In the genomic region with DNA sequence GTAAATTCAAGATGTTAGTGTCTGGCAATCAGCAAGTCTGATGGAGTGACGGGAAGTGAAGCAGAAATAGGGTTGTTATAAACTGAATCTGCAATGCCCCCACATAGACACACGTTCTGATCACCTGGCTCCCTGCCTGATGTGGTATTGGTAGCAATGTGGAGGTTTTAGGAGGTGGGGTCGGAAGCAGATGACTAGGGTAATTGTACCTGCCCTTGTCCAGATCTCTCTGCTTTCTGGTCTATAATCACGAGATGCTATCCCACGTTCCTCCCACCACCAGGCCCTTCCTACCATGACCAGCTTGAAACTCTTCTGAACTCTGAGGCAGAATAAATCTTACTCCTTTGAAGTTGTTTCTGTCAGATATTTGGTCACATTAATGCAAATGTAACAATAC, we compare ENCODE assay signal across 11 mouse cellular contexts. TPM values are rescaled to one million over a fixed set of nuclear protein-coding genes. Genes with fewer than 3 reads are reported as not detected.
DNase-seq lines count a peak whose midpoint lies in the region; ATAC-seq and TF ChIP-seq lines count a peak whose summit lies in the region.
"Had no signal": no experiment of that assay in that cellular context is flagged by ENCODE, and none has a peak within 500 bp of the region (broad histone marks: within the 10 kb centered on the region; RNA-seq: fewer than 3 reads in every experiment).

No protein-coding gene starts in this region.

- WGBS in kidney, embryonic 15.5 days, result 50% methylated on average over 5 of the region's 5 CpGs
- 71% methylated on average over 5 of the region's 5 CpGs for WGBS in embryonic facial prominence, embryonic 10.5 days
- WGBS in limb, embryonic 15.5 days, result 59% methylated on average over 5 of the region's 5 CpGs

- in situ Hi-C loops in ES-E14 (cut with MboI; ENCODE audit: low sequenced_read_pairs in 2 of 2, unreplicated experiment in 2 of 2), result no loop called here

- no peaks in the 10 kb centered on the region for H3K27me3 ChIP-seq in kidney, embryonic 15.5 days
- H3K27me3 ChIP-seq in embryonic facial prominence, embryonic 10.5 days (replicated peaks; ENCODE audit: low read depth, poor library complexity, severe bottlenecking), result no peaks in the 10 kb centered on the region
- no peaks in the 10 kb centered on the region for H3K27me3 ChIP-seq in limb, embryonic 15.5 days

- H3K27ac ChIP-seq in kidney, embryonic 15.5 days, result peak overlapping the region; percentile 83
- peak overlapping the region; percentile 99 for H3K27ac ChIP-seq in ES-E14 (ENCODE audit: insufficient read depth, low read depth, low read length, poor library complexity, severe bottlenecking)
- peak overlapping the region; percentile 81 for H3K27ac ChIP-seq in embryonic facial prominence, embryonic 10.5 days (replicated peaks)
- peak overlapping the region; percentile 29; the same call in 1 of the 2 replicates for H3K27ac ChIP-seq in limb, embryonic 15.5 days

- 0 out of 2 replicates have a peak, but pooled peaks have one; percentile 37 for ATAC-seq in kidney, embryonic 15.5 days (replicated peaks; ENCODE audit: low FRiP score)
- no peak for ATAC-seq in limb, embryonic 15.5 days (ENCODE audit: insufficient number of reproducible peaks, low FRiP score, low TSS enrichment, low read depth)
- no peak for ATAC-seq in frontal cortex, adult (ENCODE audit: low TSS enrichment)
- ATAC-seq: forebrain, embryonic 16.5 days had no signal

- no peaks in the 10 kb centered on the region for H3K9me3 ChIP-seq in kidney, embryonic 15.5 days (replicated peaks)
- no peaks in the 10 kb centered on the region for H3K9me3 ChIP-seq in ES-E14 (ENCODE audit: control insufficient read depth, insufficient read depth, low read depth, low read length)
- no peaks in the 10 kb centered on the region for H3K9me3 ChIP-seq in embryonic facial prominence, embryonic 10.5 days
- H3K9me3 ChIP-seq in limb, embryonic 15.5 days, result no peaks in the 10 kb centered on the region

- intact Hi-C loops in gastrocnemius, postnatal 36 days (cut with DNase I), result no loop called here

- H3K4me2 ChIP-seq in kidney, embryonic 15.5 days, result no peak overlapping the region
- H3K4me2 ChIP-seq in limb, embryonic 15.5 days, result no peak overlapping the region

- no peak overlapping the region for H3K9ac ChIP-seq in kidney, embryonic 15.5 days
- peak overlapping the region; percentile 75 for H3K9ac ChIP-seq in ES-E14 (ENCODE audit: insufficient read depth, low read depth, low read length, poor library complexity, severe bottlenecking)
- no peak overlapping the region for H3K9ac ChIP-seq in limb, embryonic 15.5 days

- no peak overlapping the region for H3K4me3 ChIP-seq in kidney, embryonic 15.5 days (replicated peaks)
- peak overlapping the region in 1 of 2 experiments; percentile 63; a peak in 3 of 4 replicates for H3K4me3 ChIP-seq in ES-E14 (ENCODE audit: insufficient read depth in 1 of 2, low read depth in 1 of 2, low read length in 2 of 2, poor library complexity in 1 of 2, severe bottlenecking in 1 of 2)
- no peak overlapping the region for H3K4me3 ChIP-seq in embryonic facial prominence, embryonic 10.5 days
- H3K4me3 ChIP-seq in limb, embryonic 15.5 days, result no peak overlapping the region

- peaks cover 22% of the 10 kb centered on the region for H3K4me1 ChIP-seq in kidney, embryonic 15.5 days
- H3K4me1 ChIP-seq in ES-E14 (ENCODE audit: control insufficient read depth in 2 of 2, insufficient read depth in 2 of 2, low read length in 2 of 2, poor library complexity in 1 of 2), result peaks cover 12 to 24% of the 10 kb centered on the region in 2 experiments
- peaks cover 25% of the 10 kb centered on the region for H3K4me1 ChIP-seq in embryonic facial prominence, embryonic 10.5 days
- peaks cover 19% of the 10 kb centered on the region for H3K4me1 ChIP-seq in limb, embryonic 15.5 days

- no peak for DNase-seq in kidney, adult 11 months
- DNase-seq in ES-E14 (ENCODE audit: low read depth, low spot score), result no peak
- DNase-seq in embryonic facial prominence, embryonic 10.5 days (ENCODE audit: low spot score), result no peak
- DNase-seq in ovary, postnatal 14 days (ENCODE audit: low spot score), result no peak
- DNase-seq in gastrocnemius, postnatal 36 days, result no peak
- DNase-seq: thymus, postnatal 4 days had no signal

- no peaks in the 10 kb centered on the region for H3K36me3 ChIP-seq in kidney, embryonic 15.5 days
- H3K36me3 ChIP-seq in ES-E14 (ENCODE audit: control insufficient read depth, insufficient read depth, low read length, poor library complexity, severe bottlenecking), result no peaks in the 10 kb centered on the region
- no peaks in the 10 kb centered on the region for H3K36me3 ChIP-seq in embryonic facial prominence, embryonic 10.5 days (replicated peaks)
- no peaks in the 10 kb centered on the region for H3K36me3 ChIP-seq in limb, embryonic 15.5 days

TF ChIP-seq in ES-E14, 5 proteins besides CTCF, POLR2A, EP300 and RAD21:
- no peak for TF ChIP-seq ZNF384 (IDR thresholded peaks at IDR 0.05; ENCODE audit: low read depth, low read length)
- TF ChIP-seq MAFK (IDR thresholded peaks at IDR 0.05; ENCODE audit: insufficient read depth, low read depth, low read length), result no peak
- no peak for TF ChIP-seq ZC3H11A (IDR thresholded peaks at IDR 0.05; ENCODE audit: borderline replicate concordance, low read depth, low read length)
- no peak for TF ChIP-seq CHD2 (IDR thresholded peaks at IDR 0.05; ENCODE audit: low read depth, low read length)
- TF ChIP-seq HCFC1 (IDR thresholded peaks at IDR 0.05; ENCODE audit: borderline replicate concordance, insufficient read depth, low read length), result no peak
TF ChIP-seq in ES-E14: peak in this region for 0.

RNA-seq across cellular contexts. Expression of a gene that starts 45.4 kb away (rescaled TPM):
- polyA plus RNA-seq in kidney, embryonic 15.5 days (2015; fragmentation: Nextera tagmentation; extraction: Ambion mirVana), result 7.2 and 10.1 TPM in 2 replicates
- total RNA-seq in ES-E14 (2012; rRNA removed), result 1.5 and 2.3 TPM in 2 replicates
- polyA plus RNA-seq in embryonic facial prominence, embryonic 10.5 days (2016; fragmentation: Nextera tagmentation; extraction: Ambion mirVana), result 0.83 and 1.6 TPM in 2 replicates
- 2.4 and 2.8 TPM in 2 replicates for polyA plus RNA-seq in limb, embryonic 15.5 days (2015; fragmentation: Nextera tagmentation; extraction: Ambion mirVana)
- total RNA-seq in gastrocnemius, postnatal 36 days (2021), result not detected
- total RNA-seq: layer of hippocampus, postnatal 14 days had no signal

Comparison
In these comparisons a context has a peak if more than half of its experiments do, and no peak if none do; other contexts are left out.
1. H3K27ac ChIP-seq: peak in every context shown above with its lines; median percentile 99 in ES-E14; 83 in kidney, embryonic 15.5 days; 81 in embryonic facial prominence, embryonic 10.5 days; 29 in limb, embryonic 15.5 days.